Mouse (Mus musculus) induced T-regulatory cell, adult 2 months (primary cell): ENCODE results near the gene Gm20831.
"Not testable (repeated sequence)": the region's sequence is repeated elsewhere in the genome, so short reads cannot be mapped to it uniquely, and the experiment has no call there.

Experiments used
- DNase-seq: peaks from one replicate; pipeline ENCODE4 v3.0.0-alpha.2; 2012; ENCODE audit warnings: low read depth

Gene Gm20831

GRCm38 (mm10) chrY:17874441-17874840 is at the start of gene Gm20831, which contains the start of gene Gm20772:
Gene Gm20831 (plus strand): TSS chrY:17874741.
Gene Gm20772 (plus strand): TSS chrY:17874741.
- not testable (repeated sequence) for DNase-seq

- not testable (repeated sequence) for DNase-seq
Measured at GRCm38 (mm10) chrY:17846166-17846565, 28.4 kb upstream of the Gm20831 start, which contains the start of gene Gm21904. Gene Gm21904 (minus strand): TSS chrY:17846266.

DNA sequence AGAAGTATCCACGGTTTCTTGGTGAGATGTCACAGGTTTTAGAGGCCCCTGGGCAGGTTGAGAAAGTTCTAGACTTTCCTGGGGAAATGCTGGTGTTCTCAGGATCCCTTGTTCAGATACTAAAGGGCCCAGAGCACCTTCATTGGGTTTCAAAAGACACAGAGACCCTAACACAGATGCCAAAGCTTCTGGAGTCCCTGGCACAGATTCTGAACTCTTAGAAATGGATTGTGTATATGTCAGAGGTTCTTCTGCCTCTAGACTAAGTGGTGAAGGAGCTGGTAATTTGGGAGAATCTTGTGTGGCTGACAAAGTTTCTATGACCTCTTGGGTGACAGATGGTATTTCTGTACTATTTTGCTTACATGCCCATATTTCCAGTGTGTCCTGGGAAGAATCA is 62.7 kb downstream of the Gm20831 start, which contains the start of gene Srsy:
TSS of gene Srsy (minus strand) at position 101 of the 400 bp plus-strand sequence.
- DNase-seq, result not testable (repeated sequence)
